Mouse (Mus musculus) C2C12 (cell line): Measurements from ENCODE around the gene Tnk2.

Experiments
- CTCF ChIP-seq: IDR thresholded peaks from one replicate; pipeline ENCODE4 v1.5.1; 2011; ENCODE audit not compliant: control insufficient read depth, insufficient read depth, insufficient read length
- MAX ChIP-seq: IDR thresholded peaks from one replicate; pipeline ENCODE4 v1.6.1; 2011; ENCODE audit warnings: mild to moderate bottlenecking, control low read depth
- MYOD1 ChIP-seq: IDR thresholded peaks from one replicate; pipeline ENCODE4 v1.6.1; 2011; ENCODE audit warnings: low read depth; ENCODE audit not compliant: control insufficient read depth, insufficient read length
- USF1 ChIP-seq: IDR thresholded peaks from one replicate; pipeline ENCODE4 v1.6.1; 2011; ENCODE audit warnings: low read depth, mild to moderate bottlenecking, control low read depth, moderate library complexity

- no peak for TF ChIP-seq MAX
- TF ChIP-seq CTCF: no peak
- no peak for TF ChIP-seq MYOD1
- TF ChIP-seq USF1: no peak
Measured at GRCm38 (mm10) chr16:32713556-32713955, 69.9 kb downstream of the Tnk2 start.
